Mouse (Mus musculus): ENCODE measurements around the gene Anxa4.

- no peak for TF ChIP-seq CTCF (IDR thresholded peaks at IDR 0.05; ENCODE audit: extremely low read depth, insufficient read depth, low read length)
- TF ChIP-seq POLR2A (IDR thresholded peaks at IDR 0.05; ENCODE audit: extremely low read depth, insufficient read depth, low read length) = no peak
Measured at GRCm38 (mm10) chr6:86689671-86690070, 103.7 kb downstream of the Anxa4 start.

All from cortical plate, adult 2 months (tissue).